Mouse (Mus musculus) heart, postnatal 25 days (tissue): ENCODE results near the gene Prss22. TPM values are rescaled to one million over a fixed set of nuclear protein-coding genes. Genes with fewer than 3 reads are reported as not detected.

Experiments used
- DNase-seq: peaks from one replicate; pipeline ENCODE4 v3.0.0; 2022; ENCODE audit warnings: low spot score
- intact Hi-C: fragments of 180-260 bp; cut with DNase I; formaldehyde crosslinking; loops from one replicate; pipeline ENCODE4 v1.15.1; 2025
- total RNA-seq, 2 experiments: library from RNA; stranded (reverse); gene quantifications; 2 replicates each; pipeline ENCODE4 v1.2.3; 2021

Prss22 gene
- total RNA-seq: not detected

DNA sequence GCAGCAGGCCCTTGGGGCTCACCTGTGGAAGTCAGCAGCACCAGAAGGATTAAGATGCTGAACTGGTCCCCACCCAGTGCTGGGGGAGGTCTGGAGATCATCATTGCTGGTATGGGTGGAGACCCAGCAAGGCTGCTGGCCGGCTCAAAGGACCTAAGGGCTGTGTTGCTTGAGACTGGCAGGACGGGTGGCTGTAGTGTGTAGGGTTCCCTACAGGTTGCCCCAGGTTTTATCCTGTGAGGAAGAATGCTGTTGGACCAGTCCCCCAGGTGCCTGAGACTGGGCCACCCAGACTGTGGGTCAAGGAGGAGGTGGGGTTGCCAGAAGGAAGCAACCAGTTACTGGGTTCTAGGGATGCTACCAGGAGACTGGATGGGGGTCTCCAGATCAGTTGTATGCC, at the start of gene Prss22:
Gene Prss22, minus strand, starts transcription at position 200 of the 400 bp plus-strand sequence.
- no peak for DNase-seq
- intact Hi-C loops: no loop called here

DNA sequence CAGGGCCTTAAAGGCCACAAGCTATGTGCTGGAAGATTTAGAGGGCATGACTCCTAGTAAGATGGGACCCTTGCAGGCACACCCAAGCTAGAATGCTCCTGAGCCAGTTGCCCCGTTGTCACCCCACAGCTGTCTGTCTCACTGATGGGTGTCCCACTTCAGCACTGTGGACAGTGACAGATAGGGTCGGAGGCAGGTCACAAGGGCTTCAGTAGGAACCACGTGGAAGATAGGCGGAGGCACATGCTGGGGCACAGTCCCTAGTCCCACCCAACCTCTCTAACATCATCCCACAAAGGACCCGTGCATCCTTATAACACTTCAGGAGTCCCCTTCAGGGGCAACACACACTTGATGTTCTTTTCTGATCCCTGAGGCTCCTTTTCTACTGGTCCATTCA, 48.1 kb upstream of the Prss22 start:
- no peak for DNase-seq
- intact Hi-C loops: no loop called here

- intact Hi-C loops: no loop called here
- DNase-seq: no peak
Measured at GRCm38 (mm10) chr17:24045608-24046007, 47.7 kb upstream of the Prss22 start.

DNA sequence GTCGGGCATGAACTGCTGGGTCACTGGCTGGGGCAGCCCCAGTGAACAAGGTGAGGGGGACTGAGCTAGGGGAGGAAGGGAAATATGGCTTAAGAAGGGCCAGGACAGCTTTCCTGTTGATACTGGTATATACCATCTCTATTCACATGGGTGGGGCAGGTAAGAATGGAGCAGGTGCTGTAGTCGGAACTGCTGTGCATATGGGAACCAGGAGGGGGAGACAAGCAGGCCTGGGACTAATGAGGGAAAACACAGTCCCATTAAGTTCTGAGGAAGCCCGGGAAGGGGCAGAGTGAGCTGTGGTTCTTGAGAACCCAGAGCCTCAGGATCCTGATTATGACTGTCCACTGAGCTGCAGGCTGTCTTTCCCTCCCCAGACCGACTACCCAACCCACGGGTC, 46.6 kb upstream of the Prss22 start:
- intact Hi-C loops: no loop called here
- no peak for DNase-seq

DNA sequence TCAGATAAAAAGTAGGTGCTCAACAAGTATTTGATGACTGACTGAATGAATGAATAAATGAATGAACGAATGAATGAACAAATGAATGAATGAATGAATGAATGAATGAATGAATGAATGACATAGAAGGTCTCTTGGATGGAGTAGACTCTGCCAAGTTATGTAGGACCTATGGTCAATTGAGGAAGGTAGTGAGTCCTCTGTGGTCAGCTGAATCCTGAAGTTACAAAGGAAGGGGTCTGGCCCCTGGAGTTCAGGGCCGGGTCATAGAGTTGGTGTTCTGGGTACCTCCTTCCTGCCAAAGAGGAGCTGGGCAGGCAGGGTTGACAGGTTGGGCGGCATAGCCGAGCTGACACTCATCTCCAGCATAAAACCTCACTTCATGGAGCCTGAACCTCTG, 39.9 kb upstream of the Prss22 start, which contains the start of gene Prss27:
Gene Prss27, plus strand, starts transcription at position 301 of the 400 bp plus-strand sequence.
- intact Hi-C loops: no loop called here
- no peak for DNase-seq

DNA sequence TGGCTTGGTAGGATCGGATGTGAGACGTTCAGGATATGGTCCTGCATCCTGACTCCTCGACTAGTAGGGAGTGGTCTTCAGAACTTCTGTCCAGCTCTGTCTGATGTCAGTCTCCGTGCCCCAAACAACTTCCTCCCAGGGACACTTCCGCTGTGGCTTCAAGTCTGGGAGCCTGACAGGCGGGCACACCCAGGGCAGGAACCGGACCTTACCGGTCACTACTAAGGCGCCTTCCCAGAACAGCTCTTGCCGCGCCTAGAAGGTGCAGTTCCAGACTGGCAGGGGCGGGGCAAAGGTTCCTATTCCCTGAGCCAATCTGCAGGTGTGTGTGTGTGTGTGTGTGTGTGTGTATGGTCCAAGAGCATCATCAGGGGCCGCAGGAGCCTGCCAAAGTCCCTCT, 39.5 kb upstream of the Prss22 start:
- DNase-seq: no peak
- intact Hi-C loops: no loop called here

GRCm38 (mm10) chr17:24036954-24037353, 39.1 kb upstream of the Prss22 start:
- intact Hi-C loops: no loop called here

GRCm38 (mm10) chr17:24035087-24035486, 37.2 kb upstream of the Prss22 start:
- DNase-seq: no peak
- intact Hi-C loops: no loop called here

More at GRCm38 (mm10) chr17:24036954-24037353, 39.1 kb upstream of the Prss22 start:
- DNase-seq: no peak

DNA sequence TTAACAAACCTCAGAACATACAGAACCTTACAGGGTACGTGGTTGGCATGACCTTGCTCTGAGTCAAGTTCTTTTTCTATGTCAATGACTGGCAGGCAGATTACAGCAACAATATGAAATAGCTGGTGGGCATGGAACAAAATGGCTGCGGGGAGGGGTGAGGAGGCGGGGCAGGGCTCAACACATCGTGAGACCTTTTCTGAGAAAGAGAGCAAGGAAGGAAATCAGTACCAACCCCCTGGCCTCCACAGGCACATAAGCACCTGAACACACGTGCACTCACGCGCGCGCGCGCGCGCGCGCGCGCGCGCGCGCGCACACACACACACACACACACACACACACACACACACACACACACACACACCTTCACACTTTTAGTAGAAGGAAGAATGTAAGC, 32.7 kb upstream of the Prss22 start:
- intact Hi-C loops: no loop called here
- DNase-seq: no peak

GRCm38 (mm10) chr17:24029477-24029876, 31.6 kb upstream of the Prss22 start:
- intact Hi-C loops: no loop called here
- no peak for DNase-seq

GRCm38 (mm10) chr17:24021375-24022199, 23.7 kb upstream of the Prss22 start:
- DNase-seq: no peak
- intact Hi-C loops: no loop called here

- DNase-seq: no peak
- intact Hi-C loops: no loop called here
Measured at GRCm38 (mm10) chr17:24020696-24021095, 22.8 kb upstream of the Prss22 start.

DNA sequence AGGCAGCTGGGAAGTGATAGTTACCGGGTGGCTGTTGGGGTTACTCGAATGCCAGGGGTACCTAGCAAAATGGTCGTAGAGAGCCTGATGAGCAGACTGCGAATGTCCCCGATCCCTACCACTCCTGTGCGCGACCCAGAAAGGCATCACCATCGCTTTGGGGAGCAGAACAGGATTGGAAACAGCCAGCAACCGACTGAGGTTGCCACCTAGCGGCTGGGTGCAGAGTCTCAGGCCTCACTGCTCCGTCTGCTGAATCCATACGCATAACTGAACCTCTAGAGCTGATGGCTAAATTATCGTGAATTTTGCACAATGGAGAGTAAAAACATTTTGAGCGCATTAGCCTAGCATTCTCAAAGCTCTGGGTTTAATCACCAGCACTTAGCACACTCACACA, 17.8 kb upstream of the Prss22 start:
- intact Hi-C loops: no loop called here
- DNase-seq: no peak

GRCm38 (mm10) chr17:24014433-24014965, 16.6 kb upstream of the Prss22 start:
- no peak for DNase-seq
- intact Hi-C loops: loop anchor here (5.0 kb wide), 1 partner anchor 47 kb away; no protein-coding TSS in a partner anchor

DNA sequence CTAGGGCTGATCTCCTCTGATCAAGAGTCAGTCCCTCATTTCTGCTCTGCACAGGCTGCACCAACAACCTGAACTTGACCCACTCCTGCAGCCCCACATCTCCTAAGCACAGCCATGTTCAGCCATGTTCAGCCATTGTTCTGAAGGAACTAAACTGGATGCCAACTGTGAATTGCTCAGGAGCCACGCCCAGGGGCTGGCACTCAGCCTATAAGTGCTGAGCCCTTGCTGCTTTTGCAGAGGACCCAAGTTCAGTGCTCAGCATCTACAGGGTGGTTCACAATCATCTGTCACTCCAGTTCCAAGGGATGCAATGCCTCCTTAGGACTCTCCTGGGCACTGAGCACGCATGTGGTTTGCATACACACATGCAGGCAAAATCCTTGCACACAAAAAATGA, 15.0 kb upstream of the Prss22 start:
- intact Hi-C loops: loop anchor here (5.0 kb wide), 1 partner anchor 46 kb away; no protein-coding TSS in a partner anchor
- no peak for DNase-seq

- intact Hi-C loops: loop anchor here (5.0 kb wide), 1 partner anchor 42 kb away; no protein-coding TSS in a partner anchor
- DNase-seq: no peak
Measured at GRCm38 (mm10) chr17:24009617-24010016, 11.7 kb upstream of the Prss22 start.

DNA sequence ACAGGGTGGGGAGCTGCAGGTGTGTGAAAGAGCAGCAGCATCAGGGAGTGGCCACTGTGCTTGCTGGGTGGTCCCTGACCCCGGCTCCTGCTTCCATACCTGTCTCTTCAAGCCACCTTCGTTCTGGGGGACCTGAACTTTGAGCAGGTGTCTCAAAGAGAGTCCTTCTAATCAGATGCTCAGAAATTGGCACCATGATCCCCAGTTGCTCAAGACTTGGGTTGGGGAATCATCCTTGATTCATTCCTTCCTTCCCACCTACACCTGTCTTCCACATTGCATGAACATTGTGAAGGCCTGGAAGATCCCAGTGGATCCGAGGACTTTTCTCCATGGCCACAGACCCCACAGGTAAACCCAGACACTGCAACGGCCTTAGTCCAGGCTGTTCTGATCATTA, 10.2 kb upstream of the Prss22 start:
- intact Hi-C loops: no loop called here
- no peak for DNase-seq

DNA sequence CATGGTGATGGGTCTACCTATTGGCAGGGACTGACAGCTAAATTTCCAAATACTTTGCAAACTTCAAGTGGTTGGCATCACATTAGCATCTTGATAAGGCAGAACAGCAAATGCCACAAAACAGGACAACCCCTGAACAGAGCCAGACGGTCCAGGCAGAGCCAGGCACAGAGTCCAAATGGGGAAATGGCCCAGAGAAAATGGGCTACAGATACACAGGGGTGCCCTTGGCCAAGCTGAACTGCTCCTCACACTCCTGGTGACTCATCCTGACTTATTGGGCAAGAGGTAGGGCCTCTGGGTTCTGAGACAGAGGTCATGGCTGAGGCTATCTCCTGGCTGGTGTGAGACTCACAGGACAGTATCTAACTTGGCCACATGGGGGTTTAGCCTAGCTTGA, 9.5 kb upstream of the Prss22 start:
- no peak for DNase-seq
- intact Hi-C loops: no loop called here

GRCm38 (mm10) chr17:24006930-24007329, 9.0 kb upstream of the Prss22 start:
- no peak for DNase-seq
- intact Hi-C loops: no loop called here

- no peak for DNase-seq
- intact Hi-C loops: no loop called here
Measured at GRCm38 (mm10) chr17:24005049-24005448, 7.1 kb upstream of the Prss22 start.

DNA sequence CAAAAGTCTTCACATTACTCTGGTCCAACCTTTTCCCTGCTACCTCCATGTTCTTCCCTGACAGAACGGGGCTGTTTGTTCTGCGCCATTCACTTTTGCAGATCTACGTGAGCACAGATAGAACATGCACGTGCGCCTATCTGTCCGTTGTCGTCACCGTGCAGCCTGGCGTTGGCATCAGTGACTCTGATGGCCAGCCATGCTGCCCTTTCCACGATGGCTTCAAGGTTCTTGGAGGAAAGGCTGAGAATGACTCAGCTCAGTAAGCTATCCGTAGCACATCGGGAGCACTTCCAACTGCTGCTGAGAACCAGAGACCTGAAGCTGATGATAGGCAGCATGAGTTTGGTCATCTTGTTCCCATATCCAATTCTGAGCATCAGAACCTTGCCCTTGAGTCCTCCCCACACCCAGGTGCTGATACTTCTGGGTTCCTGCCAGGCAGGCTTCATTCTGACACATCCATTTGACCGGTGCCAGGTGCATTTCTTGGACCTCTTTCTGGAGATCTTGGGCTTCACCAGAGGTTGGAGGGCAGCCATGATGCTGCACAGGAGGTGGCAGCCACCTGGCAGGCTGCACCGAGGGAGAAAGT, 6.3 kb upstream of the Prss22 start:
- intact Hi-C loops: no loop called here
- DNase-seq: no peak
